Mouse (Mus musculus): ENCODE measurements around the gene Nfkbie. TPM values are rescaled to one million over a fixed set of nuclear protein-coding genes. Genes with fewer than 3 reads are reported as not detected.

Gene Nfkbie
- total RNA-seq, 2 experiments from 2014 or later: 2.6 to 3.2 TPM

DNA sequence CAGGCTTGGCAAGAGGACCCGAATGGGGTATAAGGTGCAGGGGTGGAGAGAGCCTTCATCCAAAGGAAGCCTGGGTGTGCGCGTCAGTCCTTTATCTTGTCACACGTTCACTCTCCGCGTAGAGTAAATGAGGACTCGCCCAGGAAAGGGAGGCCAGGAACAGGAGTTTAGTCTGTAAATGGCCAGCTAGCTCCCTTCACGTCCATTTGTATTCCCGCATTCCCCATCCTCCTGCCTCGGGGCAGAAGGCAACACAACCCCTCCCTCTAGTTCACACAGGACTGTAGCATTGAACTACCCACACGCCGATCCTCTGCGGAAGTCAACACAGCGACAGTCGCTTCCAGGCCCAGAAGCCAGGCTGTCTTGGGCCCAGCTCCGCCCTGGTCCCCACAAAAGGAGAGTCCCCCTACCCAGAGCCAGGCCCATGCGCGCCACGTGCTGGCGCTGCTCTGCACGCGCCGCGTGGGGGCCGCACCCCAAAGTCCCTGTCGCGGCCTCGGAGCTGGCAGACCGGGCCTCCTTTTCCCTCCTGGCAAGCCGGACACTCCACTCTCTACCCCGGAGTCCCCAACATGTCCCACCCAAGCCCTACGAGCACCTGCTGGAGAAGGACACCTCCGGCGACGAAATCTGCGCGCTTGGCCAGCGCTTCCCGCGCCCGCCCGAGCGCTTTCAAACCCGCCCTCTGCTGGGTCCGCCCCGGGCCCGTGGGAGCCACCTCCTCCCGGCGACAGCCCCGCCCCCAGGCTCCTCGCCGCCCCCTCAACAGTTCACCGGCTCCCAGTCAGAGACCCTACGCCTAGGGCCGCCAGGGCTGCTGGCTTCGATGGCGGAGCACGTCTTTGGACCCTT is 39.6 kb downstream of the Nfkbie start:
- DNase-seq (ENCODE audit: extremely low spot score in 1 of 2, low spot score in 1 of 2): peak in 1 of 2 experiments; percentile 54

DNA sequence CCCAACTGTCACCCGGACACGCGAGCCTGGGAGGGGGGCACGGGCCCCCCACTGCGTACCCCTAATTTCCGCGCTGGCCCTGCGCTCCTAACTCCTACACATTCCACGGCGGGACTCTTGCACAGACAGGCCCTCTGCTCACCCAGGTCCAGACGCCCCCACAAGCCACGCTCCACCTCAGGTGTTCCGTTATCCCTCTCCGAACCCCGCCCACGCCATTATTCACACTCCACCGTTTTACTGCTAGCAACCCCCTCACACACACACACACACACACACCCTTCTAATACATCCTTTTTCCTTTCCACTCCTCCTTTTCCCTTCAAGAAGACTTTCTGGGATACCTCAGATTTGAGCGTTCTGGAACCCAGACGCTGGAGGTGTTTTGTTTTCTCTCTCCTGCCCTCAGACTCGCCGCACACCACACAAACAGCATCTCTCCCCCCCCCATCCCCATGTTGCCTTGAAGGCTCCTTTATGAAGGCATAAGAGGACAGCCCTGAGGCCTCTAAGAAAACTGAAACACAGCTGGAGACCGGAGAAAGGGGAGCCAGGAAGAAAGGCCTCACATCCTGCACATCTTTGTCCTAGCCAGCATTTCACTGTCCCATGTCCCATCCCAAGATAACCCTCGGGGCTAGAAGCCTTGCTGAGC is 40.4 kb downstream of the Nfkbie start:
- DNase-seq (ENCODE audit: extremely low spot score in 1 of 2, low spot score in 1 of 2): no peak

DNA sequence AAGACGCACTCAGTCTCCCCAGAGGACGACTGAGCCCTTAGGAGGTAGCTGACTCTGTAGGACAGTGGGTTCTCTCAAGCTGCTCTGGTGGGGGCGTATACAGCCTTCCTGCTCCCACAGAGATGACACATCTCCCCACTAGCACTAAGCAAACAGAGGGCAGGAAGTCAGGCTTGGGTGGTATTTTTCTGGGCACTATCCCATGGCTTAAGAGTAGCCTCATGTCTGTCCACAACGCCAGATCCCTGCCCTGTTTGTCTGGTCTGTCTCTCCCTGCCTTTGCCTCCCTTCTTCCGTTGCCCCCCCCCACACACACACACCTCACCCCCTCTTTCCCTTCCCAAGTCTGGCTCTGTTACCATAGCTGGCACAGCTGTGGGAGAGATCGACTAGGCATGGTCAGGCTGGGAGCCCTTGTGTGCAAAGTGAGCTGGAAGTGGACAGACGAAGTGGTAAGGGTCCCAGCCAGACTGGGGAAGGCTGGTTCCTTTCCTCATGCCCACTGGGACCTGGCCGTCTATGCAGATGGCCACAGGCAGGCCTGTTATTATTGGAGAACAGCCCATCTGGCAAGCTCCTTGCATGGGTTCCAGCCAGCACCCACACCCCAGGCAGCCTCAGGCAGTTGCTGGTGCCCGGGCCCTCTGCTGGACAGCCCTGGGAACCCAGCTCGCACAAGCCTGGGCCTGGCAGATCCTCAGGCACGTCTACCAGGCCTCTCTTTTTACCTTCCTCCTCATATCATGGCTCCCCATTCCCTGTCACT is 41.3 kb downstream of the Nfkbie start:
- peak; percentile 45 to 51 for DNase-seq (ENCODE audit: extremely low spot score in 1 of 2, low spot score in 1 of 2)

DNA sequence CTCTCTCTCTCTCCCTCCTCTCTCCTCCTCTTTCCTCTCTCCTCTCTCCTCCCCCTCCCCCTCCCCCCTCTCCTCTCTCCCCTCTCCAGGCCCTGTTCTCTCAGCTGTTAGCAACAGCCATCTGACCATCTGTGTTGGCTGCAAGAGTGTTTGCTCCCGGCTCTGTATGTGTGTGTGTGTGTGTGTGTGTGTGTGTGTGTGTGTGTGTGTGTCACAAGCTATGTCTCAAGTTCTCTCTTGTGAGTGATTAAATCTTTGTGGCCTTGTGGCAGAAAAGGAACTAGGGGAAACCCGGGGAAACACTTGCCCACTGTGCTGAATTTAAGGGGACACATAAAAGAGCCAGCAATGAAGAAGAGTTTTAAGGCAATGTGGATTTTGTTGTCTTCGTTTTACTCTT is 42.3 kb downstream of the Nfkbie start:
- no peak for DNase-seq (ENCODE audit: extremely low spot score in 1 of 2, low spot score in 1 of 2)

DNA sequence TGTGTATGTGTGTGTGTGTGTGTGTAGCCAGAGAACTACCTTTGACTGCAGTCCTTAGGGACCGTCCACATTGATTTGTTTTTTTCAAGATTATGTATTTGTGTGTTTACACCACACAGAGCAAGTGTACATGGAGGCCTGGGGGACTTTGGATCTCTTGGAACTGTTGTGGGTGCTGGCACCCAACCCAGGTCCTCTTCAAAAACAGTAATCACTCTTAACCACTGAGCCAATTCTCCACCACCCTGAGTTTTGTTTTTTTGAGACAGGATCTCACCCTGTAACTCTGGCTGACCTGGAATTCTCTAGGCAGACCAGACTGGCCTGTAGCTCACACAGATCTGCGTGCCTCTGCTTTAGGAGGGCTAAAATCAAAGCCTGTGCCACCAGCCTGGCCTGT is 42.9 kb downstream of the Nfkbie start:
- no peak for DNase-seq (ENCODE audit: extremely low spot score in 1 of 2, low spot score in 1 of 2)

DNA sequence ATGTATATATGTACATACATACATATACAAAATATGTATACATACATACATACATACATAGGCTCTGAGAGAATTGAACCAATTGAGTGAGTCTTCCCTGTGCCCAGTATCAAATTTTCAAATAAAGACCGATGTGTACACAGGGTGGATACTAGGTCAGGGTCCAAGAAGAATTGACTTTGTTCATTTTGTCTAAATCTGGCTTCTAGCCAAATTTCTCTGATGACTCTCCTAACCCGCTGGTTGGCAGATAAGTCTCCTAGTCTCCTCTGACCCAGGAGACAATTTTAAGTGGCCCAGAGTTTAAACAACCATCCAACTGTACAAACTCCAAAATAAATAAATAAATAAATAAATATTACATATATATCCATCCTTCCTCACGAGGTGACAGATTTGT is 43.4 kb downstream of the Nfkbie start:
- no peak for DNase-seq (ENCODE audit: extremely low spot score in 1 of 2, low spot score in 1 of 2)

DNA sequence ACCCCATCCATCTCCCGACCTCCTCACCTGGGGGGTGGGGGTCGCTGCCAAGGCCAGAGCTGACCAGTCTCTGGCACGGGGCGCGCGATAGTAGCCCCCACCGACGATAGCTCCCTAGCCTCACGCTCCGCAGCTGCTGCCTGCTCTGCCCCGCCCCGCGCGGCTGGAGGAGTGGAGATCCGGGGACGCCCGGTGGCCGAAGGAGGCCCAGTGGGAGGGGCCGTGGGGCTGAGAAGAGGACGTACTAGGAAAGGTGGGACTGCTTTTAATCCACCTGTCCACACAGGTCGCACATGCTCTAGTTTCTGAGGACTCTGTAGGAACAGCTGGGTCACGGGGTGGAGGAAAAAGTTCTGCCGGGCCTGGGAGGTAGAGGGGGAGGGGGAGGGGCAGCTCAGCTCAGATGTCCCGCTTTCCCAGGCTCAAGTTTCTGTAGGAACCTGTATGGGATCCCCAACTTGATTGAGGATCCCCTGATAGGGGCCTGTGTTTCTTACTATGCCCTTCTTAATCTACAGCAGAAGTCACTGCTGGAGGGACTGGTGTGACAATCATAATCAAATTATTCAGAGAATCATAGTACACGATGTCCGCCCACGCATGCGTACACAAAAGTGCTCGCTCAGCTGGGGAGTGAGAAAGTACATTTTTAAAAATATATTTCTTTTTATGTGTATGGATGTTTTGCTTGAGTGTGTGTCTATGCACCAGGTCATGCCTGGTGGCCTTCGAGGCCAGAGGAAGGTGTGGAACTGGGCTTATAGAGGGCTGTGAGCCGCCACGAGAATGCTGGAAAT is 44.1 kb downstream of the Nfkbie start, which contains the start of gene Slc29a1:
Slc29a1 (minus strand) TSS at position 161 of the 797 bp plus-strand sequence.
- no peak for DNase-seq (ENCODE audit: extremely low spot score in 1 of 2, low spot score in 1 of 2)

DNA sequence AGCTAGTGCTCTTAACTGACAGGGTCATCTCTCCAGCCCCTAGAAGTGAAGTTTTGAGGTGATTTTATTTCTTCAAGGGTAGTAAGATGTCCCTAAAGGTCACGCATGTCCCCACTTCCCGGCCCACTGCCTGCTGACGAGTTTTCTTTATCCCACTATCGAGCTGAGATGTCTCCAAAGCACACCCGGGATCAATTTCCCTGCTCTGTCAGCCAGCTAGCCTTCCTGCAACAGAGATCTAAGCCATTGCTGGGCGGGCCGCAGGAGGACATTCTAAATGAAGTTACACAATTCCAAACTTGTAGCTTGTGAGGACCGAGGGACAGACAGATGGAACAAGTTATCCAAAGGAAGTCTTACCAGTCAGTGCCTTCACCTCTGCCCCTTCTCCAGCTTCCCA is 44.8 kb downstream of the Nfkbie start:
- no peak for DNase-seq (ENCODE audit: extremely low spot score in 1 of 2, low spot score in 1 of 2)

DNA sequence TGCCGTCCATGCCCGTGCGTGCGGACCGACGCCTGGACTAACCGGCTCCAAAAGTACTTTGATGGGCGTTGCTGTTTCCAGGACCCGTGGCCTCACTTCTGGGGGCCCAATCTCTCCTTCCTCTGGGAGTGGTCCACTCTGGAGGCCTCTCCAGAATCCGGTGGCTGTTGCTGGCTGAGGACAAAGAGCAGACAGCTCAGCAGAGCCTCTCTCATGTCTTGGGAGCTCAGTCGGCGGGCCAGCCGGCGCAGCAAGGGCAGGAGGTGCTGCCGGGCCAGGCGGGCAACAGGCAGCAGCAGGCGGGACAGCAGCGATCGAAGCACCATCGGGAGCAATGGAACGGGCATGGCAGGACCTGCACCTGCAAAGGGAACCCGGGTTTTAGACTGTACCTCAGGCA is 45.8 kb downstream of the Nfkbie start:
- DNase-seq (ENCODE audit: extremely low spot score in 1 of 2, low spot score in 1 of 2): no peak

DNA sequence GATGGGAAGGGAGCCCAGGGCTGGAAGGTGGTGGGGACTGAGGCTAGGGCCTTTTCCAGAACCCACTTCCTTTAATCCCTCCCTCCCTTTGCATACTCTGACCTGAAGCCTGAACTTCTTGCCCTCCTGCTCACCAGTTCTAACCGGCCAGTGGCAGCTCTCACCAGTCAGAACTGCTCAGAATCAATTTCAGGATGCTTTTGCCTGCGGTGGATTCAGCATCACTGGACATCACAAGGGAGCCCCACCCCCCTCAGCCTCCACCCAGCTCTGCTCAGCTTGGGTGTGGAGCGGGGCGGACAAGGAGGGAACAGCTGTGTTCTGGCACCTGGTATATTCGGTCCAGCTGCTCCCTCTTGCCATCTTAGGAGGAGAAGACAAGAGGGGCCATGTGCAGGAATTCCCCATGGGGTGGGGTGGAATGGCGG is 46.4 kb downstream of the Nfkbie start, which contains the start of gene Mymx:
Mymx (minus strand) TSS at position 226 of the 428 bp plus-strand sequence.
- no peak for DNase-seq (ENCODE audit: extremely low spot score in 1 of 2, low spot score in 1 of 2)

DNA sequence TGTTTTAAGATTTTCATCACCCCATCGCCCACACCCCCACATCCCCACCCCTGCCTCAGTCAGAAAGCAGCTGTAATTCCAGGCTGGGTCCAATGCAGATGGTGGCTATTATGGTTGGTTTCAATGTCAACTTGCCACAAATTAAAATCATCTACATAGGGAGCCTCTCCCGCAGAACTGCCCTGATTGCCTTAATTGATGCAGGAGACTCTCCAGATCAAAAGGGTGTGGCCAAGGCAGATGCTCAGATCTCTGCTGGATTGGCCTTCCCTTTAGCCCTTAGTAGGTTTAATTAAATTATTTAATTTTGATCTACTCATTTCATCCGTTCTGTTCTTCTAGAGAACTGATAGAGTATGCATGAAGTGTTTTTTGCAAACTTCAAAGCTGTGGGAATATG is 47.5 kb downstream of the Nfkbie start:
- DNase-seq (ENCODE audit: extremely low spot score in 1 of 2, low spot score in 1 of 2): no peak

DNA sequence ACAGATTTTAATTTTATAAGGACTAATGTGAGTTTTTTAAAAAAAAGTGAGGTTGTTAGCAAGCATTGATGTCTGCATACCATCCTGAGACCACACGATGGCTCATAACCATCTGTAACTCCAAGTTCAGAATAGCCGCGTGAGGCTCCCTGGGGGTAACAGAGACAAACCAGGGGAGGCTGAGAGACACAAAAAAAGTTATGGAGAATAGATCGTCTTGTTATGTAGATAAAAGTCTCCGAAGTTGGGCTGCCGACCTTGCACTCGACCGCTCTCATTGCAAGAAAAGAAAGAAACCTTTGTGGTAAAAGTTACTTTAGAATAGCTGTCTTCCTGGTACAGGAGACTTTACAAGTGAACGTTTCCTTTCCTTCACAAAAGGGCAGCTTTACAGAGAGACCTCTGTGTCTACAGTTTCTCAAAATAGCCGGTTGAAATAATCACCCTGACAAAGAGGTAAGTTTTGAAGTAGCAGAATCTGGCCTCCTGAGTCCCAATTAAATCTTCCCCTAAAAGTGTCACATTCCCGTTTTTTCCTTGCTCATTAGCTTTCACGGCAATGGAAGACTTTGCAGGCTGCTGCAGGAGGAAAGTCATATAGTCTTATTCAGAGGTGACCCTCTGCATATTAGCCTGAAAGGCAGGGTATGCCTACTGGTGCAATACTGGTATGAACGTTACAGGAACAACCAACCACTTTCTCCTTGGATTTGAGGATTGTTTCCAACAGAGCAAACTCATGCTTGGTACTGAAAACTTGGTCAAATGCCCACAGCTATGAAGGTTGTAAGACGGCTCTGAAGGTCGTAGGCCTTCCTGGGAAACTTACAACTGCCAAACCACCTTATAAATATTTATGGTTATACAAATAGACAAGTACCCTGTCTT is 51.7 kb downstream of the Nfkbie start:
- DNase-seq (ENCODE audit: extremely low spot score in 1 of 2, low spot score in 1 of 2): no peak

DNA sequence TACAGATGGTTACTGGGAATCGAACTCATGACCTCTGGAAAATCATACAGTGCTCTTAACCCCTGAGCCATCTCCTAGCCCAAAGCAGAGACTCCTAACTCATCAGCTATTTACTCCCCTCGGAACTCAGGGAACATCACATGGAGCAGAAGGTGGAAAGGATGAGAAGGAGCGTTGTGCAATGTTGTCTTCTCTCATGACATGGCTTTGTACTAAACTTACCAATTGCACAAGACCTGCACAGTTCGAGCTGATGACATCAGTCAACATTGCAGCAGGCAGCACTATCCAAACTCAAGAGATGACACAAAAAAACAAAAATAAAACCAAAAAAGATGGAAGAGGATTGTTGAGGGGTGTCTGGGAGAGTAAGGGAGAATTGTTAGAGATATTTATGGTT is 52.9 kb downstream of the Nfkbie start:
- no peak for DNase-seq (ENCODE audit: extremely low spot score in 1 of 2, low spot score in 1 of 2)

DNA sequence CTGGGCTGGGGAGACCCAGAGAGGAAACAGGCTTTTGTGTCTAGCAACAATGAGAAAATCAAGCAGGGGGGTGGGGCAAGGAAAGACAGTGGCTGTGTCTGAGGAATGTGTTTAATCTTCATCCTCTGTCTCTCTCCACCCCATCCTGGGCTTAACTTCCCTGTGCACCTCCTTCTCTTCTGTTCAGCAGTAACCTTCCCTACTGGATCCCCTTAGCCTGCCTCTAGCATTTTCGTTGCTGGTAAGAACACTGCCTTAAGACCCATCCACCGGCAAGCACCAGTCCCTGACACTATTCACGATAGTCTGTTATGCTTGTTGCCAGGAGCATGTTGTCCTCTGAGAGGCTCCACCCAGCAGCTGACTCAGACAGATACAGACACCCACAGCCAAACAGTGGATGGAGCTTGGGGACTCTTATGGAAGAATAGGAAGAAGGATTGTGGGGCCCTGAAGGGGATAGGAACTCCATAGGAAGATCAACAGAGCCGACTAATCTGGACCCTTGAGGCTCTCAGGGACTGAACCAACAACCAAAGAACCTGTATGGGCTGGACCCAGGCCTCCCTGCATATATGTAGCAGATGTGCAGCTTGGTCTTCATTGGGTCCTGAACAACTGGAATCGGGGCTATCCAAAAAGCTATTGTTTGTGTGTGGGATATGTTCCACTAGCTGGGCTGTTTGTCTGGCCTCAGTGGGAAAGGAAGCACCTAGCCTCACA is 54.8 kb downstream of the Nfkbie start:
- DNase-seq (ENCODE audit: extremely low spot score in 1 of 2, low spot score in 1 of 2): no peak

DNA sequence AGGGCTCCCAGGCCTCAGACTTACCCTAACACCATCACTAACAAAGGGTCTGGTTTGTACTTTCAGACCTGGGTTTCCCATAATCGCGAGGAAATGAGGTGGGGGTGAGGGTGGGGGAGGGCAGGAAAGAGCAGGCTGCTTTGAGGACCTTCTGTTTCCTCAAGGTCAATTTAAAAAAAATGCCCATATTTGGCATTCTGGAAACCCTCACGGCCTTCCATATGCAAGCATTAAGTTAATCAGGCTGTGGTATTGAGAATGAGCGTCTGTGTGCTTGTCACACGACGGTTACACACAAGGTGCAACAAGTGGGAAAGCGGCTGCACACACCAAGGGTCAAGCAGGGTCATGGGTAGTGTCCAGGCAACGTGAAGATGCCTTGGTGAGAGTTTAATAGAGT is 56.5 kb downstream of the Nfkbie start:
- no peak for DNase-seq (ENCODE audit: extremely low spot score in 1 of 2, low spot score in 1 of 2)

Measured in layer of hippocampus, postnatal 25 days (tissue).